Mouse (Mus musculus): ENCODE data around the gene Kbtbd12.
A peak's percentile ranks its signal among the peaks of the same experiment; 100 is the strongest.

Kbtbd12 gene

GRCm38 (mm10) chr6:88637611-88638301 lies at the start of gene Kbtbd12:
Gene Kbtbd12 (minus strand): TSS chr6:88637950.
- no peak for DNase-seq

- no peak for DNase-seq
Observed at GRCm38 (mm10) chr6:88683380-88684053, 45.8 kb upstream of the Kbtbd12 start.

- no peak for DNase-seq
Observed at GRCm38 (mm10) chr6:88681026-88681425, 43.3 kb upstream of the Kbtbd12 start.

- no peak for DNase-seq
Observed at GRCm38 (mm10) chr6:88677738-88678137, 40.0 kb upstream of the Kbtbd12 start.

GRCm38 (mm10) chr6:88676753-88677736 lies 39.3 kb upstream of the Kbtbd12 start:
- no peak for DNase-seq

- no peak for DNase-seq
Observed at GRCm38 (mm10) chr6:88675815-88676214, 38.1 kb upstream of the Kbtbd12 start.

GRCm38 (mm10) chr6:88662284-88662683 lies 24.5 kb upstream of the Kbtbd12 start:
- DNase-seq, result no peak

GRCm38 (mm10) chr6:88661696-88662095 lies 23.9 kb upstream of the Kbtbd12 start:
- DNase-seq, result no peak

GRCm38 (mm10) chr6:88647564-88648295 lies 10.0 kb upstream of the Kbtbd12 start:
- no peak for DNase-seq

GRCm38 (mm10) chr6:88644786-88645185 lies 7.0 kb upstream of the Kbtbd12 start:
- DNase-seq, result no peak

- DNase-seq, result no peak
Observed at GRCm38 (mm10) chr6:88641346-88641920, 3.7 kb upstream of the Kbtbd12 start.

GRCm38 (mm10) chr6:88640331-88640730 lies 2.6 kb upstream of the Kbtbd12 start:
- no peak for DNase-seq

- DNase-seq, result peak; percentile 31 to 41
Observed at GRCm38 (mm10) chr6:88639921-88640320, 2.2 kb upstream of the Kbtbd12 start.

- no peak for DNase-seq
Observed at GRCm38 (mm10) chr6:88639372-88639920, 1.7 kb upstream of the Kbtbd12 start.

- no peak for DNase-seq
Observed at GRCm38 (mm10) chr6:88638917-88639316, 1.2 kb upstream of the Kbtbd12 start.

- DNase-seq, result no peak
Observed at GRCm38 (mm10) chr6:88635881-88636754, 1.6 kb downstream of the Kbtbd12 start.

- DNase-seq, result no peak
Observed at GRCm38 (mm10) chr6:88631293-88631692, 6.5 kb downstream of the Kbtbd12 start.

- DNase-seq, result no peak
Observed at GRCm38 (mm10) chr6:88630560-88630959, 7.2 kb downstream of the Kbtbd12 start.

- no peak for DNase-seq
Observed at GRCm38 (mm10) chr6:88629821-88630220, 7.9 kb downstream of the Kbtbd12 start.

GRCm38 (mm10) chr6:88627317-88627811 lies 10.4 kb downstream of the Kbtbd12 start:
- peak; percentile 96 for DNase-seq

- DNase-seq, result no peak
Observed at GRCm38 (mm10) chr6:88626912-88627311, 10.8 kb downstream of the Kbtbd12 start.
